ENCODE assay signal across 8 mouse cellular contexts in genomic region chr2:30658480-30658843, GRCm38 (mm10).
A peak's percentile ranks its signal among the peaks of the same experiment; 100 is the strongest.
DNase-seq lines count a peak whose midpoint lies in the region; ATAC-seq lines count a peak whose summit lies in the region.

No protein-coding gene starts in this region.

- peaks cover 51% of the 10 kb centered on the region for H3K4me1 ChIP-seq in intestine, embryonic 14.5 days (replicated peaks; ENCODE audit: control insufficient read depth, insufficient read depth, low read length)

- WGBS in intestine, embryonic 14.5 days = under 1% methylated on average over 45 of the region's 45 CpGs

- ATAC-seq in intestine, embryonic 14.5 days (replicated peaks; ENCODE audit: low FRiP score, low TSS enrichment, low read depth) = peak; percentile 90

- H3K4me2 ChIP-seq in intestine, embryonic 14.5 days (ENCODE audit: low read length) = peak overlapping the region; percentile 87

- DNase-seq in adrenal gland, adult 18-20 months (ENCODE audit: low spot score in 2 of 2) = peak; percentile 100
- DNase-seq in embryo, embryonic 11 days = peak; percentile 100
- DNase-seq in gastrocnemius, postnatal 25 days = peak; percentile 100
- DNase-seq in intestine, embryonic 14.5 days (ENCODE audit: low spot score) = peak; percentile 98
- DNase-seq in left cerebral cortex, postnatal 14 days (ENCODE audit: low spot score in 2 of 2) = peak; percentile 100
- DNase-seq in mesoderm, embryonic 11.5 days (ENCODE audit: low read depth, low spot score) = peak; percentile 100
- DNase-seq in right cerebral cortex, postnatal 36 days (ENCODE audit: low spot score in 2 of 2) = peak; percentile 99 to 100
- DNase-seq in yolk sac, embryonic 10.5 days (ENCODE audit: low spot score) = peak; percentile 98

- peak overlapping the region; percentile 34 for H3K4me3 ChIP-seq in intestine, embryonic 14.5 days (ENCODE audit: low read depth, low read length)

- no peaks in the 10 kb centered on the region for H3K27me3 ChIP-seq in intestine, embryonic 14.5 days (replicated peaks; ENCODE audit: control insufficient read depth, insufficient read depth, low read length)

- H3K9ac ChIP-seq in intestine, embryonic 14.5 days (ENCODE audit: low read length) = peak overlapping the region; percentile 75

- intact Hi-C loops in left cerebral cortex, postnatal 14 days (cut with DNase I) = loop anchor here (2.0 to 5.0 kb wide), 2 partner anchors 34 to 59 kb away; no protein-coding TSS in a partner anchor

- H3K9me3 ChIP-seq in intestine, embryonic 14.5 days (ENCODE audit: control insufficient read depth, low read length) = peaks cover 3% of the 10 kb centered on the region; the same call in 1 of the 2 replicates

- peak overlapping the region; percentile 100 for H3K27ac ChIP-seq in intestine, embryonic 14.5 days (ENCODE audit: low read depth)

- H3K36me3 ChIP-seq in intestine, embryonic 14.5 days (ENCODE audit: control insufficient read depth, insufficient read depth, low read length) = no peaks in the 10 kb centered on the region

Comparison
In these comparisons a context has a peak if more than half of its experiments do, and no peak if none do; other contexts are left out.
1. Peak in every context shown above with its lines: DNase-seq, ATAC-seq, H3K4me3 ChIP-seq and H3K27ac ChIP-seq.